Mouse (Mus musculus) layer of hippocampus, adult 18-20 months (tissue): ENCODE data around the gene Rack1. TPM values are rescaled to one million over a fixed set of nuclear protein-coding genes. Genes with fewer than 3 reads are reported as not detected.

ENCODE experiments used
- DNase-seq, 2 experiments: peaks; one replicate each; pipeline ENCODE4 v3.0.0; 2022; ENCODE audit warnings: low spot score in 2 of 2
- total RNA-seq, 2 experiments: library from RNA; stranded (reverse); gene quantifications; 2 replicates each; pipeline ENCODE4 v1.2.3; 2021

The Rack1 gene
- total RNA-seq, 2 experiments from 2014 or later, result 237 to 246 TPM

DNA sequence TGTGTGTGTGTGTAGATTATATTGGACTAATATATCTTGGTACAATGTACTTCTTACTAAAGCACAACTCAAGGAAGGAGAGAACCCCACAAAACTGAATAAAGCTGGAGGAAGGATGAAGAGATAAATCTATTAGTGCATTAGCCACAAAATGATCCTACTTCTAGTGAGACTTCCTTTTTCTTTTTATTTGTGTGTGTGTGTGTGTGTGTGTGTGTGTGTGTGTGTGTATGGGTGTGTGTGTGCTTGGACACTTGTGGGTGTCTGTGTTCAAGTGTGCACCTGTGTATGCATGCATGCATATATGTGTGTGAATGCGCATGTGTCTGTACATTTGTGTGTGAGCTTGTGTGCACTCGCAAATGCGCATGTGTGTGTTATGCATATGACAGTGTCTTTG is 6.9 kb upstream of the Rack1 start:
- no peak for DNase-seq

DNA sequence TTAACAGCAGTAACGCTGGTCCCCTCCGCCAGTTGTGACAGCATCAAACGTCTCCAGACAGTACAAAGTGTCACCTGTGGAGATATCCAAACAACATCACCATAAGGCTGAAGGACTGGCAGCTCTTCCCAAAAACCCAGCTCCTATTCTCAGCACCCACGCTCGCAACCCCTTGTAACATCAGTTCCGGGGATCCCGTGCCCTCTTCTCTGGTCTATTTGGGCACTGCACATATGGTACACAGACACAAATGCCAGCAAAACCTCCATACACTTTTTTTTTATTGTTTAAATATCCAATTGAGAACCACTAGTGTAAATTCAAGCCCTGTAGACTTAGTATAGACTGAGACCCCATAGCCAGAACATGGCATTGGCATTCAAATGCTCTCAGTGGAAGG is 4.9 kb upstream of the Rack1 start:
- no peak for DNase-seq

DNA sequence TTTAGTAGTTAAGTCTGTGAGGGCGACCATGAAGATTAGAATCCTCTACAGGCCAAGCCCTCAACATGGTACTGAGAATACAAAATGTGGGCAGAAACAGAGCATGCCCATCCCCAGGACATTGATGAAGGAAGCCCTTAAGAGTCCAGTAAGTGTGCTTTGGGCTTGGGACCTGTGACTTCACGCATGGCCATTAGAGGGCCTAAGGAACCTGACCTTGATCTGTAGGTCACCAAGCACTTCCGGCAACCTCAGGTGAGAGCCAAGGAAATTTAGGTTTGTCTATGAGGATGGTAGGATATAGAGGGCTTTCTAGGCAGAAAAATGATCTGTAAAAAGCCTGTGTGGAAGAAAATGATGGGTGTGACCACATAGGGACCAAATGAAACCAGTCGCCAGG is 3.8 kb upstream of the Rack1 start:
- DNase-seq, result no peak

DNA sequence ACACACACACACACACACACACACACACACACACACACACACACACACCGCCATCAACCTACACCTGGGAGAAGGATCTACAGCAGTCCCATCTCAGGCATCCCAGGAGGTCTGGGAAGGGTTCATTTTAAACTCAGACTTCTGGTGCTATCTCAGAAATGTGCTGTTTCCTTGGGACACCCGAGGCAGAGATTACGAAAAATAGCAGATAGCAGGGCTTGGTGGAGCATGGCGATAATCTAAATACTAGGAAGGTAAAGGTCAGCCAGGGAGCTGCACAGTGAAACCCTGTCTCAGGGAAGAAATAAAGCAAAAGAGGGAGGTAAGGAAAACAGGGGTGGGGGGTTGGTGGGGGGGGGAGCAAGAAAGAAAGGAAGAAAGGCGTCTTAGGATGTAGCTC is 2.8 kb upstream of the Rack1 start:
- no peak for DNase-seq

GRCm38 (mm10) chr11:48798308-48798707 is 1.8 kb upstream of the Rack1 start:
- DNase-seq, result no peak

- no peak for DNase-seq
These were observed 880 bp upstream of the Rack1 start for GRCm38 (mm10) chr11:48798984-48799920.

GRCm38 (mm10) chr11:48801831-48802772 is 2.0 kb downstream of the Rack1 start:
- DNase-seq, result no peak

DNA sequence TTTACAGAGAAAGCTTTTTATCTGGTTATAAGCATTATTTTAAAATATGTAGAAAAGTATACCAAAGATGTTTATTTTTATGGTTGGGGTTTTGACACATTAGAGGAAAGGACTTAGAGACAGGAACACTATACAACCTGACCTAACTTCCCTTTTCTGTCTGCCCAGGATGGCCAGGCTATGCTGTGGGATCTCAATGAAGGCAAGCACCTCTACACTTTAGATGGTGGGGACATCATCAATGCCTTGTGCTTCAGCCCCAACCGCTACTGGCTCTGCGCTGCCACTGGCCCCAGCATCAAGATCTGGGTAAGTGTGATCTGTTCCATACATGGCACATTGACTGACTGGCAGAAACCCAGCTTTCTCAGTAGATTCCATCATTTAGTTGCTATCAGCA is 3.9 kb downstream of the Rack1 start:
- no peak for DNase-seq

GRCm38 (mm10) chr11:48804922-48805321 is 4.8 kb downstream of the Rack1 start:
- no peak for DNase-seq

- peak in 1 of 2 experiments; percentile 77 for DNase-seq
These were observed 6.9 kb downstream of the Rack1 start for GRCm38 (mm10) chr11:48806856-48807562.

- DNase-seq, result no peak
These were observed 7.6 kb downstream of the Rack1 start for GRCm38 (mm10) chr11:48807563-48808303.

DNA sequence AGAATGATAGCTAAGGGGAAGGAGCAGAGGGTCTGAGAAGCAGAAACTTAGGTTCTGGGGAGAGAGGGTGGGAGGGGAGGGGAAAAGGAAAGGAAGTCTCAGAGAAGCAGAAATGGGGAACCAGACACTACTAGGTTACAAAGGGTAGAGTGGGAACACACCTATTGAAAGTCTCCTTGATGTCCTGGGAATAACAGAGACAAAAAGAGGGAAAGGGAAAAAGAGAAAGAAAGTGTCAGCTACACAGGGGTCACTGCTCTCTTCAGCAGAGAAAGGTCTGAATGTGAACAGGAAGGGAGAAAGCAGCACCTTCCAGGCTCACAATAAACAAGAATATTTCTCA is 8.1 kb downstream of the Rack1 start:
- DNase-seq, result no peak

DNA sequence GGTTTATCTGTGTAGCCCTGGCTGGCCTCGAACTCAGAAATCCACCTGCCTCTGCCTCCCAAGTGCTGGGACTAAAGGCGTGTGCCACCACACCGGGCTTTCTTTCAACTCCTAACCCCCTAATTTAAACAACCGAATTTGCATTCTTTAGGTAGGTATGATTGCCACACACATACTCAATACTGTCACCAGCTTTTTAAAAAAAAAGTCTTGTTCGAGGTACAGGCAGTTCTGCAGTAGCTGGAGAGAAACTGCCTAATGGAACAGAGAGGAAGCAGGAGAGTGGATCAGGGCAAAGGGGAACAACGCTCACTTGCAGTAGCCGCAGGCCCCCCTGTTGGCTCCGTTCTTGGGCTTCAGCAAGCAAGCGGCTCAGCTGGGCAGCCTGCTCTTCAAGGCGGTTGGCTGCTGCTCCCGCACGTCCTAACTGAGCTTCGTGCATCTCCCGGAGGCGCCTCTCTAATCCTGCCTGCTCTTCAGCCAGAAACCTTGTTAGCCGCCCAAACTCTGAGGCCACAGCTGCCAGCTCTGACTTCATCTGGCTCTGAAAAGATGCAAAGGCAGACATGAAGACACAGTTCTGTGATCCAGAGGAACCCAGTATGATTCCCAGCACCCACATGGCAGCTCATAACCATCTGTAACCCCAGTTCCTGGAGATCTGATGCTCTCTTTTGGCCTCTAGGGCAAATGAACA is 8.8 kb downstream of the Rack1 start:
- no peak for DNase-seq

GRCm38 (mm10) chr11:48809434-48809830 is 9.3 kb downstream of the Rack1 start:
- no peak for DNase-seq

DNA sequence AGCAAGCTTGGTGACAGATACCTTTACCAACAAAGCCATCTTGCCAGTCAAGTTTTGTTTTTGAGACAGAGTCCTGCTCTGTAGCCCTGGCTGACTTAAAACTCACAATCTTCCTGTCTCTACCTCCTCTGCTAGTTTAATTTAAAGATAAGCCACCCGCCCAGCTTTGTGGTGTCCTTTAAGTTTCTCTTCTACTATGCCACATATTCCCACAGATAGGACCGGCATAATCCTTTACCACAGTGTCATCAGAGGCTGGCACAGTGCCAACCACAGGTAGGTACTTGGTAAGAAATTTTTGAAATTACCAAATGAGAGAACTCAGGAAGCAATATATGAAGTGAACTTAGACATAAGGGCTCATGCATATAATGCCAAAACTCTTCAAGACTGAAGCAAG is 10.0 kb downstream of the Rack1 start:
- DNase-seq, result no peak

GRCm38 (mm10) chr11:48813782-48814181 is 13.7 kb downstream of the Rack1 start:
- DNase-seq, result no peak

DNA sequence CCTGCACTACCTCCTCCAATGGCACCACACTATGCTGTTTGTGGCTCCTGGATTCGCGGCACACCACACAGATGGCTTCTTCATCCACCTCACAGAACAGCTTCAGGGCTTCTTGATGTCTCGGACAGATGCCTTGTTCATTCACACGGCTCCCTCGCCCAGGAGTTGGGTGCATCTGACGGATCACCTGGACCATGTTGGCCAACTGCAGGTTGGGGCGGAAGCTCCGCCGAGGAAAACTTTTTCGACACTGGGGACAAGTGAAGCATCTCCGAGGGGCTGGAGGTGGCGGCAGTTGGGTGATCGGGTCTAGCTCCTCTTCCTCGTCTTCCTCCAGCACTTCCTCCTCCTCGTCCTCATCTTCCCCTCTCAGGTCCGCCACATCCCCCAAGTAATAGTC is 15.7 kb downstream of the Rack1 start:
- DNase-seq, result no peak

DNA sequence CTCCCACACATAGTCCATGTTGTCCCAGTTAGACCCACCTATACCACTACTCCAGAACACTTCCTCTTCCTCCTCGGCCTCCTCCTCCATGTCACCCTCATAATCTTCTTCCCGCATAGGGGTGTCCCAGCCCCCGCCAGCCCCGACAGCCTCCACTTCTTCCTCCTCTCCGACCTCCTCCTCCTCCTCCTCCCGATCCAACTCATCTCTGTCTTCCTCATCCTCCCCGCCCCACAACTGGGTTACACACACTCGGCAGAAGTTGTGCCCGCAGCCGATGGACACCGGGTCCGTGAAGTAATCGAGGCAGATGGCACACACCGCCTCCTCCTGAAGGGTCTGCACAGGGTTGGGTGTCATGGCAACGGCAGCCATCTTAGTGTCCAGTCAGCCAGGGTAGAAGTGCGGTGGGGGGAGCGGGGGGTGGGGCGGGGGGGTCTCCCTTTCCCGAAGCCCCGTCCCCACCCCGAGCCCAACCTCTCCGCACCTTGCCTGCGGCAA is 16.2 kb downstream of the Rack1 start:
- DNase-seq, result peak in 1 of 2 experiments; percentile 27

- DNase-seq, result peak; percentile 98 to 99
These were observed 16.9 kb downstream of the Rack1 start, which contains the start of gene Trim41 for GRCm38 (mm10) chr11:48816800-48817665. Trim41 (minus strand) TSS chr11:48817353.
